Mouse (Mus musculus) midbrain, embryonic 11.5 days (tissue): ENCODE measurements around the gene Lmbr1l. TPM values are rescaled to one million over a fixed set of nuclear protein-coding genes. Genes with fewer than 3 reads are reported as not detected.
"Not testable (repeated sequence)": the region's sequence is repeated elsewhere in the genome, so short reads cannot be mapped to it uniquely, and the experiment has no call there.

Experiments used
- ATAC-seq: fragments of 200-750 bp; cut with Nextera tagmentation; 2 replicates; pipeline ENCODE4 v1.8.0; 2017; ENCODE audit warnings: moderate TSS enrichment, moderate library complexity; ENCODE audit not compliant: low FRiP score
- DNase-seq: peaks from one replicate; pipeline ENCODE4 v3.0.0; 2015; ENCODE audit warnings: low spot score; ENCODE audit errors: missing footprints
- H3K27ac ChIP-seq: fragments of 300-500 bp; sonication (generic); 2 replicates; pipeline ENCODE4 v1.5.1; 2014; ENCODE audit warnings: low read depth, low read length
- H3K27me3 ChIP-seq: fragments of 300-500 bp; sonication (generic); 2 replicates; pipeline ENCODE4 v1.6.1; 2014; ENCODE audit warnings: mild to moderate bottlenecking, low read length, moderate library complexity, mixed read lengths; ENCODE audit not compliant: control insufficient read depth, insufficient read depth
- H3K36me3 ChIP-seq: fragments of 300-500 bp; sonication (generic); 2 replicates; pipeline ENCODE4 v1.6.1; 2014; ENCODE audit warnings: mild to moderate bottlenecking, low read length, moderate library complexity, mixed read lengths; ENCODE audit not compliant: control insufficient read depth, insufficient read depth
- H3K4me1 ChIP-seq: fragments of 300-500 bp; sonication (generic); 2 replicates; pipeline ENCODE4 v1.6.1; 2014; ENCODE audit warnings: low read length; ENCODE audit not compliant: control insufficient read depth, insufficient read depth
- H3K4me2 ChIP-seq: fragments of 300-500 bp; sonication (generic); 2 replicates; pipeline ENCODE4 v1.6.1; 2014; ENCODE audit warnings: mild to moderate bottlenecking, moderate library complexity
- H3K4me3 ChIP-seq: fragments of 300-500 bp; sonication (generic); 2 replicates; pipeline ENCODE4 v1.5.1; 2014; ENCODE audit warnings: low read depth, low read length
- H3K9ac ChIP-seq: fragments of 300-500 bp; sonication (generic); 2 replicates; pipeline ENCODE4 v1.6.1; 2014; ENCODE audit warnings: low read length
- H3K9me3 ChIP-seq: fragments of 300-500 bp; sonication (generic); 2 replicates; pipeline ENCODE4 v1.6.1; 2016; ENCODE audit warnings: low read length; ENCODE audit not compliant: control insufficient read depth
- WGBS: fragments of 180-500 bp; shearing (Covaris S2); extraction: QIAGEN DNeasy Blood & Tissue Kit; methylation state at CpG from one replicate; pipeline ENCODE4 v1.1.7; 2014; 5-methylcytosine and 5-hydroxymethylcytosine counted together
- polyA plus RNA-seq: library from polyadenylated mRNA; unstranded; fragments of >200 nt; fragmentation: Nextera tagmentation; extraction: Ambion mirVana; gene quantifications from 2 replicates; pipeline ENCODE4 v1.2.1, GENCODE M21; 2014

Gene Lmbr1l
- polyA plus RNA-seq, 1 experiment from 2014 or later: 9.8 TPM

GRCm38 (mm10) chr15:98942081-98942480, 24.1 kb upstream of the Lmbr1l start:
- Histone ChIP-seq H3K9ac (no peak overlapping the region), H3K4me1 (no peaks in the 10 kb centered on the region), H3K36me3 (no peaks in the 10 kb centered on the region), H3K4me2 (no peak overlapping the region), H3K27me3 (no peaks in the 10 kb centered on the region), H3K9me3 (no peaks in the 10 kb centered on the region; the same call in 1 of the 2 replicates), H3K4me3 (no peak overlapping the region), H3K27ac (no peak overlapping the region)
- 84% methylated on average over 4 of the region's 4 CpGs for WGBS
- DNase-seq (peak; percentile 70), ATAC-seq (no peak)

- no peak for DNase-seq
- H3K4me3 ChIP-seq: no peak overlapping the region
- H3K36me3 ChIP-seq: no peaks in the 10 kb centered on the region
- no peaks in the 10 kb centered on the region; the same call in 1 of the 2 replicates for H3K9me3 ChIP-seq
- no peak overlapping the region for H3K27ac ChIP-seq
- no peaks in the 10 kb centered on the region for H3K4me1 ChIP-seq
- no peak overlapping the region for H3K4me2 ChIP-seq
- ATAC-seq: no peak
- no peaks in the 10 kb centered on the region for H3K27me3 ChIP-seq
- H3K9ac ChIP-seq: no peak overlapping the region
- WGBS: 79% methylated on average over 2 of the region's 2 CpGs
Measured at GRCm38 (mm10) chr15:98941539-98941938, 23.5 kb upstream of the Lmbr1l start.

- no peaks in the 10 kb centered on the region; the same call in 1 of the 2 replicates for H3K9me3 ChIP-seq
- 70% methylated on average over 10 of the region's 10 CpGs for WGBS
- no peak overlapping the region for H3K4me2 ChIP-seq
- H3K36me3 ChIP-seq: no peaks in the 10 kb centered on the region
- H3K4me3 ChIP-seq: no peak overlapping the region
- H3K9ac ChIP-seq: no peak overlapping the region
- no peak overlapping the region for H3K27ac ChIP-seq
- no peaks in the 10 kb centered on the region for H3K27me3 ChIP-seq
- ATAC-seq: no peak
- peak; percentile 72 for DNase-seq
- H3K4me1 ChIP-seq: peaks cover 1% of the 10 kb centered on the region; the same call in 1 of the 2 replicates
Measured at GRCm38 (mm10) chr15:98940816-98941215, 22.8 kb upstream of the Lmbr1l start.

- under 1% methylated on average over 54 of the region's 58 CpGs for WGBS
- Histone ChIP-seq H3K9me3 (no peaks in the 10 kb centered on the region), H3K9ac (peak within 1 kb of the TSS; percentile 97), H3K27me3 (no peaks in the 10 kb centered on the region), H3K27ac (peak within 1 kb of the TSS; percentile 96), H3K4me3 (peak within 1 kb of the TSS; percentile 75), H3K4me2 (peak within 1 kb of the TSS; percentile 98), H3K4me1 (peaks cover 14% of the 10 kb centered on the region), H3K36me3 (peaks cover 2% of the 10 kb centered on the region)
- DNase-seq: peak; percentile 99
- peak; percentile 96 for ATAC-seq
Measured at GRCm38 (mm10) chr15:98934217-98934839, 16.3 kb upstream of the Lmbr1l start, which contains the start of gene Tuba1b. TSS of gene Tuba1b (minus strand) at chr15:98934565.

GRCm38 (mm10) chr15:98933833-98934216, 15.8 kb upstream of the Lmbr1l start:
- Histone ChIP-seq H3K9ac (peak overlapping the region; percentile 97), H3K9me3 (no peaks in the 10 kb centered on the region), H3K36me3 (peaks cover 2% of the 10 kb centered on the region), H3K27me3 (no peaks in the 10 kb centered on the region), H3K27ac (peak overlapping the region; percentile 96), H3K4me1 (peaks cover 14% of the 10 kb centered on the region), H3K4me3 (peak overlapping the region; percentile 75), H3K4me2 (peak overlapping the region; percentile 98)
- 0% methylated on average over 35 of the region's 35 CpGs for WGBS
- DNase-seq (peak; percentile 99), ATAC-seq (peak; percentile 85)

DNA sequence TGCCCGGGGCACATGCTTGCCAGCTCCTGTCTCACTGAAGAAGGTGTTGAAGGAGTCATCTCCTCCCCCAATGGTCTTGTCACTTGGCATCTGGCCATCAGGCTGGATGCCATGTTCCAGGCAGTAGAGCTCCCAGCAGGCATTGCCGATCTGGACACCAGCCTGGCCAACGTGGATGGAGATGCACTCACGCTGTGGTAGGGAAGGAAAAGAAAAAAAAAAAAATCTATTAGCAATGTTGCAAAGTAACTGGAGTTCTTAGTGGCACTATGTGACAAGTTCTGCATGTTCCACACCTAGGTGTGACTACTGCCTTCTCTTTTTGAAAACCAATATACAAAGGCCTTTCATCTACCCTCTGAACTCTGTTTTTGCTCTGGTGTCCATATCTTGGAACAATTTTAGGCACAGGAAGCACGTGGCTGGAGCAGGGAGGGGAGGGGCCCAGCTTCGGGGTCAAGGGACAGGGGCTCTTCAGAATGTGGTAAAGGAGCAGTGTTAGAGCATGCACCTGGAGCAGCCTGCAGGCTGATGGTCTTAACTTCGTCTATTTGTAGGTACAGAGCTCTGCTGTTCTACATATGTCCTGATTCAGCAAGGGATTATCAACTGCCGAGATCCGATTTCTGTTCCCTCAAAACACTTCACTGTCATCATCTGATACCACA, 15.1 kb upstream of the Lmbr1l start:
- not testable (repeated sequence) for ATAC-seq, H3K27me3 ChIP-seq, DNase-seq, H3K9me3 ChIP-seq, H3K36me3 ChIP-seq
- Histone ChIP-seq H3K4me3 (peak overlapping the region; percentile 75), H3K9ac (peak overlapping the region; percentile 97), H3K27ac (peak overlapping the region; percentile 96), H3K4me2 (peak overlapping the region; percentile 98), H3K4me1 (peaks cover 14% of the 10 kb centered on the region)
- 20% methylated on average over 8 of the region's 9 CpGs for WGBS

GRCm38 (mm10) chr15:98930998-98931397, 13.0 kb upstream of the Lmbr1l start:
- H3K4me2 ChIP-seq: no peak overlapping the region
- no peak overlapping the region for H3K9ac ChIP-seq
- ATAC-seq (no peak), DNase-seq (peak; percentile 86)
- no peak overlapping the region for H3K4me3 ChIP-seq
- H3K4me1 ChIP-seq: peaks cover 14% of the 10 kb centered on the region
- H3K36me3 ChIP-seq: peaks cover 2% of the 10 kb centered on the region
- H3K27me3 ChIP-seq: no peaks in the 10 kb centered on the region
- 81% methylated on average over 3 of the region's 3 CpGs for WGBS
- no peaks in the 10 kb centered on the region for H3K9me3 ChIP-seq
- H3K27ac ChIP-seq: no peak overlapping the region

- no peak overlapping the region for H3K9ac ChIP-seq
- H3K36me3 ChIP-seq: peaks cover 2% of the 10 kb centered on the region
- 0 out of 2 replicates have a peak overlapping the region, but pooled peaks have one; percentile 16 for H3K27ac ChIP-seq
- H3K4me1 ChIP-seq: peaks cover 7% of the 10 kb centered on the region
- H3K4me3 ChIP-seq: no peak overlapping the region
- H3K27me3 ChIP-seq: no peaks in the 10 kb centered on the region
- no peaks in the 10 kb centered on the region for H3K9me3 ChIP-seq
- 54% methylated on average over 8 of the region's 8 CpGs for WGBS
- no peak overlapping the region for H3K4me2 ChIP-seq
- ATAC-seq (no peak), DNase-seq (peak; percentile 87)
Measured at GRCm38 (mm10) chr15:98930017-98930734, 12.1 kb upstream of the Lmbr1l start.
